Mouse (Mus musculus) CH12.LX (cell line): ENCODE data around the gene Smarcd1. TPM values are rescaled to one million over a fixed set of nuclear protein-coding genes. Genes with fewer than 3 reads are reported as not detected.

Source experiments
- DNase-seq: peaks from one replicate; pipeline ENCODE4 v3.0.0-alpha.2; 2013; ENCODE audit errors: extremely low read depth
- H3K27ac ChIP-seq: 2 replicates; pipeline ENCODE4 v1.5.1; 2012; ENCODE audit warnings: low read depth, mild to moderate bottlenecking, control low read depth, moderate library complexity; ENCODE audit not compliant: insufficient read depth
- H3K27me3 ChIP-seq: replicated peaks from 2 replicates; pipeline ENCODE3; 2012; ENCODE audit warnings: inconsistent platforms
- H3K36me3 ChIP-seq, 2 experiments: replicated peaks in 1 of 2; 2 replicates each; pipeline versions ENCODE3 to v1.6.1; 2012; ENCODE audit warnings: inconsistent platforms in 1 of 2, low read length in 1 of 2, mild to moderate bottlenecking in 1 of 2, mixed read lengths in 1 of 2, moderate library complexity in 1 of 2; ENCODE audit not compliant: control insufficient read depth in 1 of 2, insufficient read depth in 1 of 2
- H3K4me1 ChIP-seq, 2 experiments: 2 replicates each; pipeline ENCODE4 v1.6.1; 2012; ENCODE audit warnings: inconsistent platforms in 1 of 2, moderate library complexity in 1 of 2; ENCODE audit not compliant: insufficient read depth in 2 of 2, control insufficient read depth in 1 of 2
- H3K4me2 ChIP-seq: 2 replicates; pipeline ENCODE4 v1.6.1; 2012; ENCODE audit warnings: low read depth, mild to moderate bottlenecking, control low read depth; ENCODE audit not compliant: poor library complexity, insufficient read depth, severe bottlenecking
- H3K4me3 ChIP-seq, 3 experiments: fragments of 150-350 bp in 1 of 3; sonication (generic) in 1 of 3; replicated peaks in 1 of 3; 2 replicates each; pipeline versions ENCODE3 to v1.5.1; 2011 to 2012; ENCODE audit warnings: low read depth in 2 of 3, low read length in 2 of 3, mild to moderate bottlenecking in 2 of 3, moderate library complexity in 2 of 3, control low read depth in 1 of 3, improper control_type of control experiment in 1 of 3, inconsistent platforms in 1 of 3, mixed read lengths in 1 of 3; ENCODE audit not compliant: poor library complexity in 1 of 3
- H3K79me2 ChIP-seq: replicated peaks from 2 replicates; pipeline ENCODE4 v1.6.1; 2012; ENCODE audit warnings: mild to moderate bottlenecking, moderate library complexity; ENCODE audit not compliant: control insufficient read depth, poor library complexity, insufficient read depth, severe bottlenecking; ENCODE audit errors: extremely low read depth
- H3K9ac ChIP-seq: 2 replicates; pipeline ENCODE4 v1.6.1; 2012; ENCODE audit warnings: low read depth, mild to moderate bottlenecking, control low read depth, moderate library complexity; ENCODE audit not compliant: insufficient read depth
- H3K9me3 ChIP-seq: replicated peaks from 2 replicates; pipeline ENCODE3; 2012; ENCODE audit warnings: low read length, inconsistent platforms, mixed read lengths
- BHLHE40 ChIP-seq: IDR thresholded peaks from 2 replicates; pipeline ENCODE4 v1.6.1; 2011; ENCODE audit warnings: mild to moderate bottlenecking, low read depth, low read length, improper control_type of control experiment
- CHD2 ChIP-seq: IDR thresholded peaks from 2 replicates; pipeline ENCODE4 v1.6.1; 2011; ENCODE audit warnings: low read length, improper control_type of control experiment
- EP300 ChIP-seq: IDR thresholded peaks from 2 replicates; pipeline ENCODE4 v1.6.1; 2011; ENCODE audit warnings: low read length, improper control_type of control experiment
- ETS1 ChIP-seq: conservative IDR thresholded peaks from 2 replicates; pipeline ENCODE4 v1.6.1; 2012; ENCODE audit warnings: low read depth, mild to moderate bottlenecking, inconsistent platforms, low read length, improper control_type of control experiment, moderate library complexity
- IRF4 ChIP-seq: IDR thresholded peaks from 2 replicates; pipeline ENCODE4 v1.6.1; 2014; ENCODE audit warnings: low read depth, mild to moderate bottlenecking, inconsistent platforms, low read length, improper control_type of control experiment
- JUND ChIP-seq: conservative IDR thresholded peaks from 2 replicates; pipeline ENCODE4 v1.6.1; 2011; ENCODE audit warnings: low read depth, low read length, improper control_type of control experiment
- KAT2A ChIP-seq: IDR thresholded peaks from 2 replicates; pipeline ENCODE4 v1.6.1; 2012; ENCODE audit warnings: low read length, improper control_type of control experiment, inconsistent platforms; ENCODE audit not compliant: insufficient replicate concordance
- MAX ChIP-seq: IDR thresholded peaks from 2 replicates; pipeline ENCODE4 v1.6.1; 2011; ENCODE audit warnings: low read length, improper control_type of control experiment
- MAZ ChIP-seq: IDR thresholded peaks from 2 replicates; pipeline ENCODE4 v1.6.1; 2012; ENCODE audit warnings: low read depth, mild to moderate bottlenecking, inconsistent platforms, low read length, improper control_type of control experiment, moderate library complexity
- MXI1 ChIP-seq: IDR thresholded peaks from 2 replicates; pipeline ENCODE4 v1.6.1; 2011; ENCODE audit warnings: mild to moderate bottlenecking, low read depth, low read length, improper control_type of control experiment
- PAX5 ChIP-seq: IDR thresholded peaks from 2 replicates; pipeline ENCODE4 v1.6.1; 2012; ENCODE audit warnings: low read length, inconsistent platforms, mixed read lengths
- POLR2A ChIP-seq: IDR thresholded peaks from 2 replicates; pipeline ENCODE4 v1.6.1; 2011; ENCODE audit warnings: low read depth, mild to moderate bottlenecking, improper control_type of control experiment, low read length
- POLR2AphosphoS2 ChIP-seq: IDR thresholded peaks from 2 replicates; pipeline ENCODE4 v1.6.1; 2011; ENCODE audit warnings: low read depth, low read length, improper control_type of control experiment
- SMC3 ChIP-seq: IDR thresholded peaks from 2 replicates; pipeline ENCODE4 v1.6.1; 2011; ENCODE audit warnings: low read depth, low read length, improper control_type of control experiment
- TBP ChIP-seq: conservative IDR thresholded peaks from 2 replicates; pipeline ENCODE4 v1.6.1; 2011; ENCODE audit warnings: low read depth, low read length, improper control_type of control experiment
- TCF12 ChIP-seq: IDR thresholded peaks from 2 replicates; pipeline ENCODE4 v1.6.1; 2014; ENCODE audit warnings: low read depth, mild to moderate bottlenecking, inconsistent platforms, low read length, improper control_type of control experiment
- USF2 ChIP-seq: conservative IDR thresholded peaks from 2 replicates; pipeline ENCODE4 v1.6.1; 2011; ENCODE audit warnings: low read depth, low read length, improper control_type of control experiment
- ZKSCAN1 ChIP-seq: IDR thresholded peaks from 2 replicates; pipeline ENCODE4 v1.6.1; 2012; ENCODE audit warnings: low read depth, inconsistent platforms, low read length, improper control_type of control experiment, borderline replicate concordance
- ZMIZ1 ChIP-seq: IDR thresholded peaks from 2 replicates; pipeline ENCODE4 v1.6.1; 2012; ENCODE audit warnings: low read depth, mild to moderate bottlenecking, inconsistent platforms, low read length, improper control_type of control experiment
- dilution Hi-C: fragments of 300-500 bp; cut with MboI; formaldehyde crosslinking; loops from 2 replicates; pipeline ENCODE4 v1.14.3; 2020; ENCODE audit warnings: low sequenced_read_pairs; ENCODE audit not compliant: extremely low pct_unique_long_range_greater_than_20kb, extremely low pct_ligation_motif_present
- in situ Hi-C: fragments of 300-500 bp; cut with MboI; formaldehyde crosslinking; loops from 3 replicates; pipeline ENCODE4 v1.14.3; 2019; ENCODE audit warnings: low sequenced_read_pairs, low pct_ligation_motif_present, low pct_unique_long_range_greater_than_20kb, mixed read lengths
- polyA plus RNA-seq: library from polyadenylated mRNA; unstranded; fragments of >175 nt; gene quantifications from 2 replicates; pipeline ENCODE4 v1.2.1, GENCODE M21; 2012; ENCODE audit warnings: low read depth; ENCODE audit not compliant: insufficient read length
- total RNA-seq, 2 experiments: library from RNA; depleted of rRNA; stranded (reverse); fragments of 300-350 nt in 1 of 2; fragments of >200 nt in 1 of 2; gene quantifications; 2 replicates each; pipeline ENCODE4 v1.2.3; 2012 to 2014

Gene Smarcd1
- total and polyA plus RNA-seq, 3 experiments: 12.5 to 69.9 (median 17.9) TPM

DNA sequence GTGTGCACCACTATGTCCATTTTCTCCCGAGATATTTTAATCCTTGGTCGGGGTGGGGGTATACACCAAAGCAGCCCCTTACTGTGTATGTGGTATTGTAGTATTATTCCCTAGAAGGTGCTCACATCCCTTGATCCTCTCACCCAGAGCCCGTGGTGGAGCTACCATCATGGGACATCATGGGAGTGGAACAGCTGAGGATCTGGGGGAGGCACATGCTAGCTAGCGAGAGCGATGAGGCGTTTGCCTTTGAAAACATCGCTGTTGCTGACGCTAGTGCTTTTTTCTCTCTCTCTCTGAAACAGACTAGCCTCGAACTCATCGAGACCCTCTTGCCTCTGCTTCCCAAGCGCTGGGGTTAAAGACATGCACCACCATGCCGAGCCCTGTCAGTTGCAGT is 14.9 kb downstream of the Smarcd1 start:
- no peak for DNase-seq
- no peaks in the 10 kb centered on the region for H3K9me3 ChIP-seq
- H3K4me2 ChIP-seq: no peak overlapping the region
- H3K79me2 ChIP-seq: no peaks in the 10 kb centered on the region
- peaks cover 17 to 83% of the 10 kb centered on the region in 2 experiments for H3K36me3 ChIP-seq
- TF ChIP-seq USF2 (no peak), ZKSCAN1 (no peak), ZMIZ1 (no peak), MAX (no peak), IRF4 (no peak), BHLHE40 (no peak), JUND (no peak), TBP (no peak), ETS1 (no peak), CHD2 (no peak), PAX5 (no peak), KAT2A (no peak), MXI1 (no peak)
- in situ Hi-C loops (no loop called here), dilution Hi-C loops (no loop called here)
- no peaks in the 10 kb centered on the region for H3K27me3 ChIP-seq
- peaks cover 0 to 13% of the 10 kb centered on the region in 2 experiments; a peak in 2 of 4 replicates for H3K4me1 ChIP-seq
- H3K27ac ChIP-seq: no peak overlapping the region
- no peak overlapping the region for H3K9ac ChIP-seq
- H3K4me3 ChIP-seq: no peak overlapping the region

DNA sequence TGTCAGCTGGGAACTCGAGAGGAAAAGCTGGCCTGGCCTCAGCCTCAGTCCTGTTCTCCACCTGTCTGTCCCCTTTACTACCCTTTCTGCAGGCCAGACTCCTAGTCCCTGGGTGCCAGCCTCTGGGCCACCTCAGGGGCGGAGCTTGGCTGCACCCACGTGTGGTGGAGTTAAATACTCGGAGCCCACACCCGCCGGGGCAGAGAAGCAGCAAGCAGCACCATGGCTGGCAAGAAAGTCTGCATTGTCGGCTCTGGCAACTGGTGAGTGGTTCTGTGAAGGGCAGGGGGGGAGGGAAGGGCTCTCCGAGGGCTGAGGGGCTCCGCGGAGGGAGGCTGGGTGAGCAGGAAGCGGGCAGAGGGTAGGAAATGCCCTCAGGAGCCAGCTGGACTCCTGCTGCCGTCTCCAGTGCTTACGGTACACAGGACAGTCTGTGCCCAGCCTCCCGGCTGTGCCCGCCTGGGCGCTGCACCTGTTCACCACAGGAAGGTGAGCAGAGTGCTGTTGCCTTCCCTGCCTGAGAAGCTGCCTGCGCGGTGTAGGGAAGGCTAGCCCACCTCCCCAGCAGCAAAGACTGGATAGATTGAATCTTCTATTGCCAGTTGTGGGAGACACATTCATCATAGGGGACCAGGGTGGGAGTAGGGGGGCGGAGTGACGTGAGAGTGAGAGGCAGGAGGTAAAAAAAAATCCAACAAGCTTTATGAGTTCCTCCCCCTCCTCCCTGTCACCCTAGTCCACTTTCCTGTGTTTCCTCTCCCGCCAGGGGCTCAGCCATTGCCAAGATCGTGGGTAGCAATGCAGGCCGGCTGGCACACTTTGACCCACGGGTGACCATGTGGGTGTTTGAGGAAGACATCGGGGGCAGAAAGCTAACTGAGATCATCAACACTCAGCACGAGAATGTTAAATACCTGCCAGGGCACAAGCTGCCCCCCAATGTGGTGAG is 15.7 kb downstream of the Smarcd1 start, which contains the start of gene Gpd1:
Gene Gpd1 (plus strand): TSS at position 130 of the 949 bp plus-strand sequence.
- no peak within 1 kb of the TSS for H3K9ac ChIP-seq
- no peaks in the 10 kb centered on the region for H3K27me3 ChIP-seq
- H3K4me2 ChIP-seq: no peak within 1 kb of the TSS

More for the DNA sequence above, 15.7 kb downstream of the Smarcd1 start, which contains the start of gene Gpd1:
- Histone ChIP-seq H3K9me3 (no peaks in the 10 kb centered on the region), H3K79me2 (no peaks in the 10 kb centered on the region), H3K4me1 (peaks cover 0 to 13% of the 10 kb centered on the region in 2 experiments; a peak in 2 of 4 replicates), H3K27ac (no peak within 1 kb of the TSS), H3K36me3 (peaks cover 8 to 83% of the 10 kb centered on the region in 2 experiments)
- dilution Hi-C loops: no loop called here
- in situ Hi-C loops: no loop called here
- TF ChIP-seq USF2 (no peak), EP300 (no peak), MAZ (no peak), BHLHE40 (no peak), POLR2A (no peak), SMC3 (no peak), ETS1 (no peak), TCF12 (no peak), POLR2AphosphoS2 (no peak), PAX5 (no peak)
- TF ChIP-seq, all 38 proteins: peak for 0
- no peak for DNase-seq
- no peak within 1 kb of the TSS for H3K4me3 ChIP-seq
